22 mouse cellular contexts compared by ENCODE assay signal in genomic region chr11:82564181-82564580, GRCm38 (mm10).
DNase-seq lines count a peak whose midpoint lies in the region; ATAC-seq lines count a peak whose summit lies in the region.
"Had no signal": no experiment of that assay in that cellular context is flagged by ENCODE, and none has a peak within 500 bp of the region (broad histone marks: within the 10 kb centered on the region; RNA-seq: fewer than 3 reads in every experiment).

No protein-coding gene starts in this region.

- 80% methylated on average over 10 of the region's 10 CpGs for WGBS in midbrain, embryonic 11.5 days
- 78% methylated on average over 10 of the region's 10 CpGs for WGBS in midbrain, embryonic 15.5 days

- no peak overlapping the region for H3K4me2 ChIP-seq in midbrain, embryonic 11.5 days
- no peak overlapping the region for H3K4me2 ChIP-seq in midbrain, embryonic 15.5 days
- H3K4me2 ChIP-seq: heart, embryonic 15.5 days; limb, embryonic 13.5 days; liver, embryonic 15.5 days; neural tube, embryonic 12.5 days had no signal

- H3K9ac ChIP-seq in midbrain, embryonic 11.5 days (ENCODE audit: low read length), result no peak overlapping the region
- no peak overlapping the region for H3K9ac ChIP-seq in midbrain, embryonic 15.5 days
- H3K9ac ChIP-seq: heart, embryonic 15.5 days; limb, embryonic 13.5 days; liver, embryonic 15.5 days; neural tube, embryonic 12.5 days had no signal

- DNase-seq in layer of hippocampus, adult 11-12 months (ENCODE audit: low spot score), result peak; percentile 44
- DNase-seq in layer of hippocampus, postnatal 14 days (ENCODE audit: low spot score in 2 of 2), result no peak
- peak; percentile 19 for DNase-seq in midbrain, embryonic 11.5 days (ENCODE audit: low spot score, missing footprints)
- DNase-seq in left cerebral cortex, postnatal 25 days (ENCODE audit: low spot score in 2 of 2), result peak; percentile 39 to 60
- no peak for DNase-seq in urinary bladder, postnatal 36 days (ENCODE audit: low spot score in 2 of 2)
- no peak for DNase-seq in urinary bladder, postnatal 14 days (ENCODE audit: low spot score)
- DNase-seq: adrenal gland, postnatal 36 days; B cell, adult 2 months; cerebellum, adult 2 months; cerebellum, postnatal 36 days; gastrocnemius, postnatal 25 days; heart, postnatal 4 days; kidney, adult 11 months; thymus, postnatal 36 days had no signal

- H3K4me1 ChIP-seq in midbrain, embryonic 11.5 days (ENCODE audit: control insufficient read depth, insufficient read depth, low read length), result no peaks in the 10 kb centered on the region
- H3K4me1 ChIP-seq in midbrain, embryonic 15.5 days, result peaks cover 20% of the 10 kb centered on the region
- H3K4me1 ChIP-seq: heart, embryonic 15.5 days; liver, embryonic 15.5 days had no signal

- H3K27ac ChIP-seq in midbrain, embryonic 11.5 days (ENCODE audit: low read depth, low read length), result no peak overlapping the region
- H3K27ac ChIP-seq in midbrain, embryonic 15.5 days, result no peak overlapping the region
- H3K27ac ChIP-seq: forebrain, embryonic 10.5 days; heart, embryonic 15.5 days; limb, embryonic 13.5 days; liver, embryonic 15.5 days; macrophage; midbrain, embryonic 10.5 days; neural tube, embryonic 12.5 days had no signal

- H3K9me3 ChIP-seq in midbrain, embryonic 11.5 days (ENCODE audit: control insufficient read depth, low read length), result no peaks in the 10 kb centered on the region
- H3K9me3 ChIP-seq in midbrain, embryonic 15.5 days, result no peaks in the 10 kb centered on the region
- H3K9me3 ChIP-seq: forebrain, embryonic 10.5 days; heart, embryonic 15.5 days; limb, embryonic 13.5 days; liver, embryonic 15.5 days; midbrain, embryonic 10.5 days; neural tube, embryonic 12.5 days had no signal

- intact Hi-C loops in left cerebral cortex, postnatal 25 days (cut with DNase I), result no loop called here

- no peaks in the 10 kb centered on the region for H3K27me3 ChIP-seq in midbrain, embryonic 11.5 days (ENCODE audit: control insufficient read depth, insufficient read depth, low read length)
- no peaks in the 10 kb centered on the region for H3K27me3 ChIP-seq in midbrain, embryonic 15.5 days (replicated peaks)
- H3K27me3 ChIP-seq: heart, embryonic 15.5 days; liver, embryonic 15.5 days had no signal

- H3K36me3 ChIP-seq in midbrain, embryonic 11.5 days (ENCODE audit: control insufficient read depth, insufficient read depth, low read length), result no peaks in the 10 kb centered on the region
- no peaks in the 10 kb centered on the region for H3K36me3 ChIP-seq in midbrain, embryonic 15.5 days (replicated peaks)
- H3K36me3 ChIP-seq: forebrain, embryonic 10.5 days; heart, embryonic 15.5 days; limb, embryonic 13.5 days; liver, embryonic 15.5 days; midbrain, embryonic 10.5 days; neural tube, embryonic 12.5 days had no signal

- no peak overlapping the region for H3K4me3 ChIP-seq in midbrain, embryonic 11.5 days (ENCODE audit: low read depth, low read length)
- no peak overlapping the region for H3K4me3 ChIP-seq in midbrain, embryonic 15.5 days
- H3K4me3 ChIP-seq: forebrain, embryonic 10.5 days; heart, embryonic 15.5 days; limb, embryonic 13.5 days; liver, embryonic 15.5 days; midbrain, embryonic 10.5 days; neural tube, embryonic 12.5 days had no signal

- no peak for ATAC-seq in midbrain, embryonic 11.5 days (ENCODE audit: low FRiP score)
- ATAC-seq in midbrain, embryonic 15.5 days (replicated peaks), result no peak

Comparison
In these comparisons a context has a peak if more than half of its experiments do, and no peak if none do; other contexts are left out.
1. DNase-seq: peak in layer of hippocampus, adult 11-12 months (single experiment), midbrain, embryonic 11.5 days (single experiment) and left cerebral cortex, postnatal 25 days (2 of 2); none in layer of hippocampus, postnatal 14 days (0 of 2), urinary bladder, postnatal 36 days (0 of 2) and urinary bladder, postnatal 14 days (single experiment).